Mouse (Mus musculus) embryonic facial prominence, embryonic 15.5 days (tissue): ENCODE results near the gene Inpp5a. TPM values are rescaled to one million over a fixed set of nuclear protein-coding genes. Genes with fewer than 3 reads are reported as not detected.

Experiments
- ATAC-seq: fragments of 200-750 bp; cut with Nextera tagmentation; 2 replicates; pipeline ENCODE4 v1.8.0; 2017; ENCODE audit warnings: low read depth, moderate TSS enrichment; ENCODE audit not compliant: insufficient number of reproducible peaks, low FRiP score, low TSS enrichment
- H3K27ac ChIP-seq: fragments of 300-500 bp; sonication (generic); replicated peaks from 2 replicates; pipeline ENCODE4 v1.5.1; 2015; ENCODE audit warnings: mild to moderate bottlenecking, inconsistent platforms
- H3K27me3 ChIP-seq: fragments of 300-500 bp; sonication (generic); 2 replicates; pipeline ENCODE4 v1.6.1; 2015; ENCODE audit warnings: inconsistent platforms
- H3K36me3 ChIP-seq: fragments of 300-500 bp; sonication (generic); 2 replicates; pipeline ENCODE4 v1.6.1; 2015; ENCODE audit warnings: mild to moderate bottlenecking, inconsistent platforms
- H3K4me1 ChIP-seq: fragments of 300-500 bp; sonication (generic); 2 replicates; pipeline ENCODE4 v1.6.1; 2015; ENCODE audit warnings: inconsistent platforms
- H3K4me2 ChIP-seq: fragments of 300-500 bp; sonication (generic); replicated peaks from 2 replicates; pipeline ENCODE4 v1.6.1; 2015; ENCODE audit warnings: mild to moderate bottlenecking, inconsistent platforms
- H3K4me3 ChIP-seq: fragments of 300-500 bp; sonication (generic); replicated peaks from 2 replicates; pipeline ENCODE4 v1.5.1; 2015; ENCODE audit warnings: mild to moderate bottlenecking, inconsistent platforms
- H3K9ac ChIP-seq: fragments of 300-500 bp; sonication (generic); 2 replicates; pipeline ENCODE4 v1.6.1; 2015; ENCODE audit warnings: inconsistent platforms
- H3K9me3 ChIP-seq: fragments of 300-500 bp; sonication (generic); replicated peaks from 2 replicates; pipeline ENCODE4 v1.6.1; 2016; ENCODE audit warnings: inconsistent platforms
- WGBS: fragments of 180-500 bp; shearing (Covaris S2); methylation state at CpG from one replicate; pipeline ENCODE4 v1.1.7; 2015; 5-methylcytosine and 5-hydroxymethylcytosine counted together
- polyA plus RNA-seq: library from polyadenylated mRNA; unstranded; fragments of >200 nt; fragmentation: Nextera tagmentation; extraction: Ambion mirVana; gene quantifications from 2 replicates; pipeline ENCODE4 v1.2.1, GENCODE M21; 2015

The Inpp5a gene
- polyA plus RNA-seq, 1 experiment from 2014 or later: 30.5 TPM

DNA sequence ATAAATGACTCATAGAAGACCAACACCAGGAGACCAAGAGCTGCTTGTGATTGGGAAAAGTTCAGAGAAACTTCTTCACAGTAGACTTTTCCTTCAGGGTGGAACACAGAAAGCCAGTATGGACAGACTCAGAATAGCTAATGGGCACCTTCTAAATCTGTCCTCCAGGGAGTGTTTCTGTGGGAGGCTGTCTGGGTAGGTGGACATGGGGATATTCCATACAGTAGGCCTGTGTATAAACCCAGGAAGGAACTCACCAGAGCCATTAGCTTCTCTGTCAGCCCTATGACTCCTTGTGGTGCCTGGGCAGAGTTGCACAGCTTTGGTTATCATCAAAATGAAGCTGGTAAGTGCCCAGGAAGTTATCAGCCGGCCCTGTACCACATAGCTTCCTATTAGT lies 151.7 kb downstream of the Inpp5a start:
- 60% methylated on average over 1 of the region's 1 CpGs for WGBS

DNA sequence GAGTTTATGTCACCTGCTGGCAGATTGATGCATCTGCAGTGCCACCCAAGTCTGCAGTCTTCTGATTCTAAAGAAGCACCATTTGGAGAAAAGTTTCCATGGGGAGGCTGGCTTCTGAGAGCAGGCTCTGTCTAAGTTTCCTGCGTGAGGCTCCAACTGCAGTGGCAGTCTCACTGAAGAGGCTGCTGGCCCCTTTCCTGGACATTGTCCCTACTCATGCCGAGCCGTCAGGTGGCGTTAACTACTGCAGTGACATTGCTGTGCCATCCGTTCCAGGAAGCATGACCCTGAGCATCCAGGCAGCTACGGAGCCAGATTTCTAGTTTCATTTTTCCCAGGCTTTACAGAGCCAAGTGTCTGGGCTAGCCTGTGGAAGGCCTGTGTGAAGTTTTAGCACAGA lies 152.5 kb downstream of the Inpp5a start:
- no peak for ATAC-seq
- Histone ChIP-seq H3K9me3 (no peaks in the 10 kb centered on the region), H3K4me1 (peaks cover 11% of the 10 kb centered on the region), H3K4me3 (no peak overlapping the region), H3K4me2 (no peak overlapping the region), H3K36me3 (peaks cover 9% of the 10 kb centered on the region; the same call in 1 of the 2 replicates), H3K27ac (no peak overlapping the region), H3K27me3 (no peaks in the 10 kb centered on the region), H3K9ac (no peak overlapping the region)
- WGBS: 83% methylated on average over 6 of the region's 6 CpGs

More for the DNA sequence above, 151.7 kb downstream of the Inpp5a start:
- H3K27ac ChIP-seq: no peak overlapping the region
- H3K4me3 ChIP-seq: no peak overlapping the region
- ATAC-seq: no peak
- H3K9me3 ChIP-seq: no peaks in the 10 kb centered on the region
- no peak overlapping the region for H3K4me2 ChIP-seq
- H3K27me3 ChIP-seq: no peaks in the 10 kb centered on the region
- H3K4me1 ChIP-seq: peaks cover 11% of the 10 kb centered on the region
- peaks cover 9% of the 10 kb centered on the region; the same call in 1 of the 2 replicates for H3K36me3 ChIP-seq
- H3K9ac ChIP-seq: no peak overlapping the region

DNA sequence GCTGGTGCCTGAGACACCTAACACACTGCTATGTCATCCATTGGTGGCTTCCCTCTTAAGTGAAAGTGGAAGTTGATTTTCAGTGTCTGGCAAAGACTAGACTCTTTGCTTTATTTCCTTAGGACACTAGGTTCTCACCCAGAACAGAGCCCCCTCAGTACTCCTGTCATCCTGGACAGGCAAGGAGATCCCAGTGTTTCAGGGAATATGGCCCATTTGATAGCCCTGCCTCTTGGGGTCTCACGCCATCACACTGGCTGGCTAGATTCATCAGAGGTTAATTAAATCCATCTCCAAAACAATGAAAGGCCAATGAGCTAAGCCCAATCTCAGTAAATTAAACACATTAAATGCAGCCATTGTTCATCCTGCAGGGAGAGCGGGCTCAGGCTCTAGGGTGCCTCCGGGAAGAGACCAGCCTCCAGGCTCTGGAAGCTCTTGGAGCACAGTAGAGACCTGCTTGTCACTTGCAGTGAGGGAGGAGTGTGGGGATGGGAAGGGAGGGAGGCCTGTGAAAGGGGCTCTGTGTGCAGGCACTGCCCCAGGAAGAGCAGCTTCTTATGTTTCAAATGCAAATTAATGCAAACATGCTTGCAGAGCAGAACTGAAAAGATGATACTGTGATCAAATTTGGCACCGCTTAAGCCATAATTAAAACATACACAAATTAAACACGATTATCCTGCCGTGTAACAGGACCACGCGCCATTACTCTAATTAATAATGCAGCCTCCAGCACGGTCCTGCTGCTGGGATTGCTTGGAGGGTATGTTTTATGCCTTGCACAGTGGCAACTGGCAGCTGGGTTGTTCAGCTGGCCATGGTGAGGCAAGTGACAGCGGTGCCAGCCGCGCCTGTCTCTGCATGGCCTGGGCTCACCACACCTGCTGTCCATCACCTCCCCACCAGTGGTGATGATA lies 156.1 kb downstream of the Inpp5a start:
- WGBS: 39% methylated on average over 12 of the region's 12 CpGs
- no peak for ATAC-seq
- Histone ChIP-seq H3K27me3 (no peaks in the 10 kb centered on the region), H3K27ac (no peak overlapping the region), H3K36me3 (peaks cover 7% of the 10 kb centered on the region; the same call in 1 of the 2 replicates), H3K4me2 (no peak overlapping the region), H3K9me3 (no peaks in the 10 kb centered on the region), H3K4me1 (peaks cover 11% of the 10 kb centered on the region), H3K9ac (no peak overlapping the region), H3K4me3 (no peak overlapping the region)

DNA sequence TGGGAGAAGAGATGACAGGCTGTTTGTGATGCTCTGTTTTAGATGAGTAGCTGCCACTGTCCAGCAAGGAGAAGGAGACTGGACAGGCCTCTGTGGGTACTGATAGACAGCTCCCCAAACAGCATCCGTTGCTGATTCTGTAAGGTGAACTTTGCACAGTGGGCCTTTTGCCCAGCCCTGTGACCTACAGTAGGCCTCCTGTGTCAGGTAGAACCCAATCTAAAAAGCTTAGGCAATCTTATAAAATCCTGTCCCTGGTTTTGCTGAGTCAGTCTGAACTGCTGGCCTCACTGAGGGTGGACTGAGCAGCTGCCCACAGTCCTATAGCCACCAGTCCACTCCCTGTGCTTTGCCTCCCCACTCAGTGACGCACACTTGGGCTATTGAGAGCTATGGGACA lies 158.4 kb downstream of the Inpp5a start:
- 88% methylated on average over 2 of the region's 2 CpGs for WGBS
- no peak for ATAC-seq

GRCm38 (mm10) chr7:139550086-139550783 lies 161.3 kb downstream of the Inpp5a start:
- H3K27me3 ChIP-seq: no peaks in the 10 kb centered on the region
- peaks cover 3% of the 10 kb centered on the region for H3K4me1 ChIP-seq
- WGBS: 76% methylated on average over 3 of the region's 3 CpGs
- no peak overlapping the region for H3K9ac ChIP-seq
- no peak overlapping the region for H3K4me2 ChIP-seq
- no peak overlapping the region for H3K27ac ChIP-seq
- ATAC-seq: no peak
- no peaks in the 10 kb centered on the region for H3K9me3 ChIP-seq
- no peaks in the 10 kb centered on the region for H3K36me3 ChIP-seq
- no peak overlapping the region for H3K4me3 ChIP-seq

More for the DNA sequence above, 158.4 kb downstream of the Inpp5a start:
- no peaks in the 10 kb centered on the region for H3K27me3 ChIP-seq
- H3K27ac ChIP-seq: no peak overlapping the region
- no peak overlapping the region for H3K4me2 ChIP-seq
- H3K9me3 ChIP-seq: no peaks in the 10 kb centered on the region
- peaks cover under 1% of the 10 kb centered on the region; the same call in 1 of the 2 replicates for H3K36me3 ChIP-seq
- H3K9ac ChIP-seq: no peak overlapping the region
- H3K4me3 ChIP-seq: no peak overlapping the region
- peaks cover 11% of the 10 kb centered on the region for H3K4me1 ChIP-seq

- Histone ChIP-seq H3K27ac (no peak overlapping the region), H3K27me3 (no peaks in the 10 kb centered on the region), H3K36me3 (no peaks in the 10 kb centered on the region), H3K9me3 (no peaks in the 10 kb centered on the region), H3K4me3 (no peak overlapping the region), H3K9ac (no peak overlapping the region), H3K4me2 (no peak overlapping the region), H3K4me1 (no peaks in the 10 kb centered on the region)
- ATAC-seq: no peak
- 73% methylated on average over 2 of the region's 2 CpGs for WGBS
Measured at GRCm38 (mm10) chr7:139551519-139551918, 162.6 kb downstream of the Inpp5a start.

GRCm38 (mm10) chr7:139556331-139556730 lies 167.4 kb downstream of the Inpp5a start:
- ATAC-seq: no peak
- H3K4me2 ChIP-seq: no peak overlapping the region

DNA sequence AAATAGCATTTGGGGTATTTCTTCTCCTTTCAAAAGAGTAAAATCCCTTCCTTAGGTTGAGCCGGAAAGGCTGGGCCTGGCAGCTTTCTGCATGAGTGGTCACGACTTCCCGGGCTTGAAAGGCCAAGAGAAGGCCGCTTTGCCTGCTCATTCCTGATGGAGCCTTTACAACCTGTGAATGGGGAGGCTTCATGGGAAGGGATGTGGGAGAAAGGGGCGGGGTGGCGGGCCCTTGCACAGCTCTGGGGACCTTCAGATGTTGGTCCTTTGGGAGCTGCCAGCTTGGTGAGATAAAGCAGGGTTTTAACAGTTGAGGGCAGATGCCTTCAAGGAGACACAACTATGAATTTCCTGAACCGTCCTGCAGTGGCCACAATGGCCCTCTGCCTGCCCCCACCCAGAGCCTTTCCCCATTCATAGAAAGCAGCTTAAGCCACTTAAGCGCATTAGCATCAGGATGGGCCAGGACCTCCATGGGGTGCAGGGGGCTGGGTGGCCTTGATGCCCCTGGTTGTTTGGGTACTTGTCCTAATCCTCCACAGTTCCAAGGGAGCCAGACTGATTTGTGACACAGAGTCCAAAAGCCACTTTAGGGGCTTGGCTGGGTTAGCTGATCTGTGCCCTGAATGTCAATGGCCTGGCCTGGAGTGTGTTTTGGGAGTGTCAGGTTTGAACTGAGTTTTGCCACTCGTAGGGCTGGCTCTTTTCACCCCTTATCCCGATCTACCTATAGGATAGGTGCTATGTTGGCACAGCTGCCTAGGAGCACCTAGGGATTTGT lies 168.0 kb downstream of the Inpp5a start:
- no peak for ATAC-seq
- Histone ChIP-seq H3K27me3 (no peaks in the 10 kb centered on the region), H3K9ac (no peak overlapping the region), H3K4me3 (no peak overlapping the region), H3K9me3 (no peaks in the 10 kb centered on the region), H3K4me1 (no peaks in the 10 kb centered on the region), H3K27ac (no peak overlapping the region), H3K4me2 (no peak overlapping the region), H3K36me3 (peaks cover 14% of the 10 kb centered on the region; the same call in 1 of the 2 replicates)
- WGBS: 38% methylated on average over 10 of the region's 10 CpGs

More at GRCm38 (mm10) chr7:139556331-139556730, 167.4 kb downstream of the Inpp5a start:
- Histone ChIP-seq H3K9ac (no peak overlapping the region), H3K27ac (no peak overlapping the region), H3K4me3 (no peak overlapping the region), H3K4me1 (no peaks in the 10 kb centered on the region), H3K27me3 (no peaks in the 10 kb centered on the region), H3K36me3 (peaks cover 14% of the 10 kb centered on the region; the same call in 1 of the 2 replicates), H3K9me3 (no peaks in the 10 kb centered on the region)
- 48% methylated on average over 5 of the region's 5 CpGs for WGBS

DNA sequence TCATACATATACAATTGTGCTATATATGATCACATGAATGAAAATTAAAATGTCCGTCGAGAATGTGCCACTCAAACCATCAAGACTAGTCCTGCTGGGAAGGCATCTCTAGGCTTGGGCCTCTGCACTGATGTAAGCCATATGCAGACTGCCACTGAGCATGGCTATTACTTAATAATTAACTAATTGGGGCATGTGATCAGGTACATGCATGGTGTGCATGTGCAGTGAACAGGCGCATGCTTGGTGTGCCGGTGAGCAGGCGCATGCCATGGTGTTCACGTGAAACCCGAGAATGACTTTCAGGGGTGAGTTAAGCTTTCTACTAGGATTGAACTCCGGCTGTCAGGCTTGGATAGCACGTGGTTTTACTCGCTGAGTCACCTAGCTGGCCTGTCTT lies 170.8 kb downstream of the Inpp5a start:
- Histone ChIP-seq H3K9ac (no peak overlapping the region), H3K27me3 (no peaks in the 10 kb centered on the region), H3K4me1 (no peaks in the 10 kb centered on the region), H3K4me3 (no peak overlapping the region), H3K27ac (no peak overlapping the region), H3K4me2 (no peak overlapping the region), H3K36me3 (peaks cover 14% of the 10 kb centered on the region; the same call in 1 of the 2 replicates), H3K9me3 (no peaks in the 10 kb centered on the region)
- ATAC-seq: no peak
- WGBS: 83% methylated on average over 10 of the region's 10 CpGs

- ATAC-seq: no peak
- Histone ChIP-seq H3K36me3 (peaks cover 21% of the 10 kb centered on the region), H3K4me2 (no peak overlapping the region), H3K4me3 (no peak overlapping the region), H3K27me3 (no peaks in the 10 kb centered on the region), H3K4me1 (no peaks in the 10 kb centered on the region), H3K9me3 (no peaks in the 10 kb centered on the region), H3K27ac (no peak overlapping the region), H3K9ac (no peak overlapping the region)
- 77% methylated on average over 4 of the region's 4 CpGs for WGBS
Measured at GRCm38 (mm10) chr7:139563425-139563824, 174.5 kb downstream of the Inpp5a start.

GRCm38 (mm10) chr7:139564161-139564560 lies 175.3 kb downstream of the Inpp5a start:
- Histone ChIP-seq H3K9me3 (no peaks in the 10 kb centered on the region), H3K4me2 (no peak overlapping the region), H3K27ac (no peak overlapping the region), H3K4me1 (no peaks in the 10 kb centered on the region), H3K36me3 (peaks cover 18% of the 10 kb centered on the region), H3K9ac (no peak overlapping the region), H3K4me3 (no peak overlapping the region), H3K27me3 (no peaks in the 10 kb centered on the region)
- peak; percentile 48; the same call in 1 of the 2 replicates for ATAC-seq
- WGBS: 84% methylated on average over 2 of the region's 2 CpGs
